Mouse (Mus musculus): ENCODE measurements around the gene Abcg1. TPM values are rescaled to one million over a fixed set of nuclear protein-coding genes. Genes with fewer than 3 reads are reported as not detected.

Gene Abcg1
- total and polyA plus RNA-seq, 3 experiments: 2.2 to 4.6 (median 2.2) TPM

DNA sequence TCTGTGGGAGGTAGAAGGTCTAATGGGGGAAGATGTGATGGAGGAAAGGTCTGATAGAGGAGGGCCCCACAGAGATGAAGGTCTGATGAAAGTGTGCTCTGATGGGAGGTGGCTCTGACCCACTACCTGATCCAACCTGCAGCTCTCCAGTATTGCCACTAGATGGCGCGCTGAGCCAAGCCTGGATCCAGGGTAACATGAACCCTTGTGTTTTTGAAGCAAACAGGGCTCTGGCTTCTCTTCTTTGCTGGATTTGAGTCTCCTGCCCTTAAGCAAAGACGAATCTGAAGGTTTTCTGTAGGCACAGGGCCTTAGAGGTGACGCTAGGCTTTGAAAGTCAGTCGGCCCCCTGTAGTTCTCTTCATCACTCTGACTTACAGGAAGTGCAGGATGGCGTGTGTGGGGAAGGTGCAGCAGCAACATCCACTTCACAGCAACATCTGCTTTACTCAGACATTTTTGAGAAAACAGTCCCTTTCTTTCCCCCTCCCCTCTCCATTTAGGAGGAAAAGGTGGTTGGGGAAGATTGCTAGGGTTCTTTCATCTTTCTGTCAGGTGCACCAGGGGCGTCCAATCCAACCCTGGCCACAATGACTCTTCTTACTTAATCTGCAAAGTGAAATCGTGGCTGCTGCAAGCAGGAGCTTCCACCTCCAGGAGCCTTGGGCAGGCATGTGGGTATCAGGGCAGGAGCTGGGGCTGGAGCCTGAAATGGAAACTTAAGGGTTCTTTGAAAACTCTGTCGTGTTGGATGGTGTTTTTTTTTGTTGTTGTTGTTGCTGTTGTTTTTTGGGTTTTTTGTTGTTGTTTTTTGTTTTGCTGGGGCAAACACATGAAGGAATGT is 45.7 kb upstream of the Abcg1 start:
- H3K4me3 ChIP-seq (replicated peaks in 1 of 3; ENCODE audit: low read depth in 2 of 3, low read length in 2 of 3, poor library complexity in 1 of 3): no peak overlapping the region
- peaks cover 7% of the 10 kb centered on the region for H3K9me3 ChIP-seq (replicated peaks; ENCODE audit: low read length)
- H3K27ac ChIP-seq (ENCODE audit: insufficient read depth, low read depth): no peak overlapping the region
- peak; percentile 64 for DNase-seq (ENCODE audit: extremely low read depth)
- no peaks in the 10 kb centered on the region for H3K36me3 ChIP-seq (replicated peaks in 1 of 2; ENCODE audit: control insufficient read depth in 1 of 2, insufficient read depth in 1 of 2, low read length in 1 of 2)
- H3K27me3 ChIP-seq (replicated peaks): no peaks in the 10 kb centered on the region
- dilution Hi-C loops (cut with MboI; ENCODE audit: extremely low pct_ligation_motif_present, extremely low pct_unique_long_range_greater_than_20kb, low sequenced_read_pairs) (no loop called here), in situ Hi-C loops (cut with MboI; ENCODE audit: low pct_ligation_motif_present, low pct_unique_long_range_greater_than_20kb, low sequenced_read_pairs) (loop anchor here (5.0 to 25.0 kb wide), 3 partner anchors 116 to 476 kb away; partner anchors contain the start of gene Tff3)
- no peak overlapping the region for H3K9ac ChIP-seq (ENCODE audit: insufficient read depth, low read depth)
- peaks cover 4 to 13% of the 10 kb centered on the region in 2 experiments; a peak in 3 of 4 replicates for H3K4me1 ChIP-seq (ENCODE audit: control insufficient read depth in 1 of 2, insufficient read depth in 2 of 2)
- peak overlapping the region; percentile 24; the same call in 1 of the 2 replicates for H3K4me2 ChIP-seq (ENCODE audit: insufficient read depth, low read depth, poor library complexity, severe bottlenecking)
- no peaks in the 10 kb centered on the region for H3K79me2 ChIP-seq (replicated peaks; ENCODE audit: control insufficient read depth, extremely low read depth, insufficient read depth, poor library complexity, severe bottlenecking)
- TF ChIP-seq IRF4 (IDR thresholded peaks at IDR 0.05; ENCODE audit: low read depth, low read length) (no peak), ZKSCAN1 (IDR thresholded peaks at IDR 0.05; ENCODE audit: borderline replicate concordance, low read depth, low read length) (no peak), MEF2A (IDR thresholded peaks at IDR 0.05; ENCODE audit: borderline replicate concordance, low read depth, low read length) (no peak), HCFC1 (IDR thresholded peaks at IDR 0.05; ENCODE audit: low read depth, low read length) (no peak), SMC3 (IDR thresholded peaks at IDR 0.05; ENCODE audit: low read depth, low read length) (peak; percentile 89), MAFK (IDR thresholded peaks at IDR 0.05; ENCODE audit: insufficient replicate concordance, low read length) (no peak), SIN3A (IDR thresholded peaks at IDR 0.05; ENCODE audit: low read length) (no peak), POLR2AphosphoS2 (IDR thresholded peaks at IDR 0.05; ENCODE audit: low read depth, low read length) (no peak), MYC (IDR thresholded peaks at IDR 0.05; ENCODE audit: low read depth, low read length) (no peak), RAD21 (IDR thresholded peaks at IDR 0.05; ENCODE audit: low read depth, low read length) (peak; percentile 98), E2F4 (IDR thresholded peaks at IDR 0.05; ENCODE audit: insufficient replicate concordance, low read depth, low read length) (no peak), USF2 (conservative IDR thresholded peaks at IDR 0.05; ENCODE audit: low read depth, low read length) (no peak), MAZ (IDR thresholded peaks at IDR 0.05; ENCODE audit: low read depth, low read length) (no peak), RCOR1 (conservative IDR thresholded peaks at IDR 0.05; ENCODE audit: low read depth, low read length) (no peak), CHD2 (IDR thresholded peaks at IDR 0.05; ENCODE audit: low read length) (no peak), ETS1 (conservative IDR thresholded peaks at IDR 0.05; ENCODE audit: low read depth, low read length) (no peak), TBP (conservative IDR thresholded peaks at IDR 0.05; ENCODE audit: low read depth, low read length) (no peak), ZC3H11A (IDR thresholded peaks at IDR 0.05; ENCODE audit: low read depth, low read length) (peak; percentile 49; the same call in 1 of the 2 replicates), UBTF (IDR thresholded peaks at IDR 0.05; ENCODE audit: low read depth, low read length) (no peak), BHLHE40 (IDR thresholded peaks at IDR 0.05; ENCODE audit: low read depth, low read length) (no peak), JUND (conservative IDR thresholded peaks at IDR 0.05; ENCODE audit: low read depth, low read length) (no peak), CTCF (conservative IDR thresholded peaks at IDR 0.05 in 1 of 2, IDR thresholded peaks at IDR 0.05 in 1 of 2; ENCODE audit: low read depth in 2 of 2, low read length in 2 of 2) (peak; percentile 94 to 95), PAX5 (IDR thresholded peaks at IDR 0.05; ENCODE audit: low read length) (no peak), GABPA (IDR thresholded peaks at IDR 0.05; ENCODE audit: insufficient replicate concordance, low read depth, low read length) (no peak), USF1 (IDR thresholded peaks at IDR 0.05; ENCODE audit: low read depth, low read length) (no peak)

Data from CH12.LX (cell line).